Mouse (Mus musculus): ENCODE data around the gene Dppa1. TPM values are rescaled to one million over a fixed set of nuclear protein-coding genes. Genes with fewer than 3 reads are reported as not detected.

The Dppa1 gene
- polyA plus RNA-seq, 1 experiment: not detected

DNA sequence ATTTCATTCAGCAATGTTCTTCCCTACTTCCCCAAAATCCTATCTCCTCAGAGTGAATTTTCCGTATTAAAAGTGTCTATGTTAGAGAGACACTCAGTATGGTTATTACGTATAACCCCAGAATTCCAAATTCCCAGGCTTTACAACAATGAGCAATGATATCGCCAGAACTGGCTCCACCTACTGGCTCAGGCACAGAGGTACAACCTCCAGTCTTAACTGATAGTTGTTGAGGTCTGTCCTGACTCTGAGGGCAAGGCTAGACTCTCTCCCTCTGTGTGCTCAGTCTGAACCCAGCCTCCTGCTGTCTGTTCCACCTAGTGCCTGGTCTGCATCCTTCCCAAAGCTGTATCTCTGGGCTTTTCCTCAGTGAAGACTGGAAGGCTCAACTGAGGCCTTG lies 2.6 kb upstream of the Dppa1 start:
- TF ChIP-seq TAL1 (IDR thresholded peaks at IDR 0.05; ENCODE audit: low read length): no peak
- no peak for TF ChIP-seq GATA1 (IDR thresholded peaks at IDR 0.05; ENCODE audit: low read length)
- Histone ChIP-seq H3K27me3 (ENCODE audit: control insufficient read depth) (no peaks in the 10 kb centered on the region), H3K36me3 (ENCODE audit: control insufficient read depth) (no peaks in the 10 kb centered on the region), H3K4me3 (replicated peaks) (no peak overlapping the region), H3K9me3 (ENCODE audit: control insufficient read depth, low read length) (no peaks in the 10 kb centered on the region), H3K4me1 (ENCODE audit: control insufficient read depth) (no peaks in the 10 kb centered on the region)

DNA sequence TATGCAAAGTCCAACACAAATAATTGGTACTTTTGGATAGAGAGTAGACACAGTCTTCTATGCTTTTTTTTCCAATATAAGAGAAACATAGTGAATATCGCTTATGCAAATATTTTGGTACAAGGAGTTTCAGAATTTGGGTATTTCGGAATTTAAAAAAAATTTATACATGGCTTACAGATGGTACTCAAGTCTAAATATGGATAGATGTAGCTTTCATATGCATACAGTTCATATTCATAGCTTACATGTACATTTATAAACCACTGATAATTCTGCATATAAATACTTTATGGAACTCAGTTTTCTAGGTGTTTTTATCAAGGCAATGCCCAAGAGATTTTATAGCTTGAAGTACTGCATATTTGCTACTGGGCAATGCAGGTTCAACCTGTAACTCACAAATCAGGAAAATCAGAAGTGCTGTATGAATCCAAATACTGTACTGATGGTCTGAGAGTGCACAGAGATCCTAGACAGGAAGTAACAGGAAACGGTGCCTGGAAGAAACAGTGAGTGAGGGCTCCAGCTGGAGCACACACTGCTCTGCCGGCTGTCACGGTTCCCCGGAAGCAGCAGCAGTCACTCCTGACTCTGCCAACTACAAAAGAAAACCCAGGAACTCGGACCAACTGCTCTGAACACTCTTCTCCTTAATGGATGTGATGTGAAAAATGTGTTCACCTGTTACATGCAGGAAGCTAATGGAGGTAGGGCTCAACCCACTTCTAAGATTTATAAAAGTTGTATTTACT lies 8.5 kb downstream of the Dppa1 start:
- Histone ChIP-seq H3K36me3 (ENCODE audit: control insufficient read depth) (no peaks in the 10 kb centered on the region), H3K4me1 (ENCODE audit: control insufficient read depth) (no peaks in the 10 kb centered on the region), H3K9me3 (ENCODE audit: control insufficient read depth, low read length) (no peaks in the 10 kb centered on the region), H3K27me3 (ENCODE audit: control insufficient read depth) (no peaks in the 10 kb centered on the region), H3K4me3 (replicated peaks) (no peak overlapping the region)
- no peak for TF ChIP-seq GATA1 (IDR thresholded peaks at IDR 0.05; ENCODE audit: low read length)
- TF ChIP-seq TAL1 (IDR thresholded peaks at IDR 0.05; ENCODE audit: low read length): no peak

DNA sequence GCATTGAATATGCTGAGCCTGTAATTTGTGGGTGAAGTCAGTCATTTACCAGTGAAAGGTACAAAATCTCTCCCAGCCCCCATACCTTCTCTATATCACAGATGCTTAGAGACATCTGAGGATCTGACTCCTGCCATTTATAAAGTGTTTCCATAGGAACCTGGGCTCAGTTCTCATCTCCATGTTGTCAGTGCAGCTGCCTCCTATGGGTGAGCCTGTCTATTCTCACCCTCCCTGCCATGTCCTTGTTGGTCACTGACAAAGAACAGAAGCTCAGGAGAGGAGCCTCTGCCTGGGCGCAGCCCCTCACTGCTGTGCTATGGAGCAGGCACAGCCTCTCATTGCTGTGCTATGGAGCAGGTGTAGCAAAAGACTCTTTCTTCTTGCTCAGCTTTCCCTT lies 9.1 kb downstream of the Dppa1 start:
- no peaks in the 10 kb centered on the region for H3K9me3 ChIP-seq (ENCODE audit: control insufficient read depth, low read length)
- H3K4me3 ChIP-seq (replicated peaks): no peak overlapping the region
- no peaks in the 10 kb centered on the region for H3K36me3 ChIP-seq (ENCODE audit: control insufficient read depth)
- no peaks in the 10 kb centered on the region for H3K27me3 ChIP-seq (ENCODE audit: control insufficient read depth)
- no peaks in the 10 kb centered on the region for H3K4me1 ChIP-seq (ENCODE audit: control insufficient read depth)
- TF ChIP-seq GATA1 (IDR thresholded peaks at IDR 0.05; ENCODE audit: low read length): no peak
- no peak for TF ChIP-seq TAL1 (IDR thresholded peaks at IDR 0.05; ENCODE audit: low read length)

DNA sequence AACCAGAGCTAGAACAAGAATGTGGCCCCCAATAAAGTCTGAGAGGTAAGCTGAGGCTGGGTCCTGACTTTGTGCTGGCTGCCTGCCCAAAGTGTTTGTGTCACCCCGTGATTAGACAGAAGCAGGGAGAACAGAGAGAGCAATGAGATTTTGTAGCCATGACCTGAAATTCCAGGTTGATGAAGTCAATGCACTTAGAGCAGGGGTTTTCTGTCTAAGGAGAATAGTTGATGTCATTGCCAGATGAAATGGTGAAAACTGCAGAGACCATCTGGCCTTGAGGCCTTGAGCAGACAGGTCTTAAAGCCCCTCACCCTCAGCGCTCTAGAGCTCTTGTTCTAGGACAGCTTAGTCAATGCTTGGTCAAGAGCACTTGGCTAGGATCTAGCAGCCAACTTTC lies 36.6 kb downstream of the Dppa1 start:
- no peaks in the 10 kb centered on the region for H3K4me1 ChIP-seq (ENCODE audit: control insufficient read depth)
- no peaks in the 10 kb centered on the region for H3K27me3 ChIP-seq (ENCODE audit: control insufficient read depth)
- TF ChIP-seq GATA1 (IDR thresholded peaks at IDR 0.05; ENCODE audit: low read length) (no peak), TAL1 (IDR thresholded peaks at IDR 0.05; ENCODE audit: low read length) (no peak)
- H3K4me3 ChIP-seq (replicated peaks): no peak overlapping the region
- H3K36me3 ChIP-seq (ENCODE audit: control insufficient read depth): no peaks in the 10 kb centered on the region
- no peaks in the 10 kb centered on the region for H3K9me3 ChIP-seq (ENCODE audit: control insufficient read depth, low read length)

DNA sequence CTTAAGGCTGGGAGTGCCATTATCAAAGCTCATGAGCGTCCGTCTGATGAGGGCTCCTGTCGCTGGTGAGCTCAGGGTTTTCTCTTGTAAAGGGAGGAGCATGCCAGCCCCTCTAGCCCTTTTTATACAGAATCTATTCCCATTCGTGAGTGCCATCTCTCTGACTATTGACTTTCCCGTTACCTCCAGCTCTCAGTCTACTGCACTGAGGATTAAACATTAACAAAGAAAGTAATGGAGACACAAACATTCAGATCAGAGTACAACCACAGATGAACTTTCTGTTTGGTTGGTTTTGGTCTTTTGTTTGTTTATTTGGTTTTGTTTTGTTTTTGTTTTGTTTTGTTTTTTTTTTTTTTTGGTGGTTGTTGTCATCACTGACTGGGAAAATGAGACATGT lies 46.3 kb downstream of the Dppa1 start:
- Histone ChIP-seq H3K36me3 (ENCODE audit: control insufficient read depth) (no peaks in the 10 kb centered on the region), H3K9me3 (ENCODE audit: control insufficient read depth, low read length) (no peaks in the 10 kb centered on the region), H3K4me1 (ENCODE audit: control insufficient read depth) (no peaks in the 10 kb centered on the region), H3K4me3 (replicated peaks) (no peak overlapping the region), H3K27me3 (ENCODE audit: control insufficient read depth) (no peaks in the 10 kb centered on the region)
- TF ChIP-seq GATA1 (IDR thresholded peaks at IDR 0.05; ENCODE audit: low read length) (no peak), TAL1 (IDR thresholded peaks at IDR 0.05; ENCODE audit: low read length) (no peak)

DNA sequence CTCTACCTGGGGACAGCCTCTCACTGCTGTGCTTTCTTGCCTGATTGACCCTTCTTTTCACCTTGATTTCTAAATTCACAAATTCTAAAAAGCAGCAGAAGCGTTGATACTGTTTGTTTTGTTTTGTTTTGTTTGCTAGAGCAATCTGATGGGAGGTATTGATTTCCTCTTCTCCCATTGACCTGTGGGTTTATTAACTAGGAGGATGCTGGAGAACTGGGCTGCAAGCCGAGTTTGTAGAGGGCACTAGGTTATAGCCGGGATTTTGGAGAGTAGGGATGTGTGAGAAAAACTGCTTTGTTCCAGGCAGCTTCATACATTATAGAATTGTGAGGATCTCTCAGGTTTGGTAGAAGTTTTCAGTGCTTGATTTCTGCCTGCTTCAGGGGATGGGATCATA lies 48.6 kb downstream of the Dppa1 start:
- no peaks in the 10 kb centered on the region for H3K4me1 ChIP-seq (ENCODE audit: control insufficient read depth)
- no peaks in the 10 kb centered on the region for H3K27me3 ChIP-seq (ENCODE audit: control insufficient read depth)
- no peaks in the 10 kb centered on the region for H3K9me3 ChIP-seq (ENCODE audit: control insufficient read depth, low read length)
- no peaks in the 10 kb centered on the region for H3K36me3 ChIP-seq (ENCODE audit: control insufficient read depth)
- H3K4me3 ChIP-seq (replicated peaks): no peak overlapping the region
- TF ChIP-seq GATA1 (IDR thresholded peaks at IDR 0.05; ENCODE audit: low read length) (no peak), TAL1 (IDR thresholded peaks at IDR 0.05; ENCODE audit: low read length) (no peak)

DNA sequence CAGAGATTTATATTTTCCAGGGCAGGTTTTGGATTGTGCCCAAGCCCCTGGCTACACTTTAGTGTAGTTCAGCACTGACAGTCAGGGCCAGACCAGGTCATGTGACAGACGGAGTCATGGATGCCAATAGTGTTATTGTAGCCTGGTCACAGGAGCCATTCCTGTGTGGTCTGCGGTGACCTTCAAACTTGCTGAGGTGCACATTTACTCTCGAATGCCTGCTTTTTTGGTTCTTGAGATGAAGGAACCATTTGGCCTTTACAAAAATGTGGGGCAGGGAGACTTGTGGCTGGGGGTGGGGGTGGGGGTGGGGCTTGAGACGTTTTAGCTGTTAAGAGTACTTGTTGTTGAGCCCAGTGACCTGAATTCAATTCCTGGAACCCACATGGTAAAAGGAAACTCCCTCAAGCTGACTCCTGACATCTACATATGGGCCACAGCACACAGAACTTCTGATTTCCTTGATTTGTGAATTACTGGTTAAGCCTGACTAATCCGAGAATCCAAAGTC lies 50.2 kb downstream of the Dppa1 start:
- no peaks in the 10 kb centered on the region for H3K4me1 ChIP-seq (ENCODE audit: control insufficient read depth)
- H3K4me3 ChIP-seq (replicated peaks): no peak overlapping the region
- no peaks in the 10 kb centered on the region for H3K27me3 ChIP-seq (ENCODE audit: control insufficient read depth)
- H3K36me3 ChIP-seq (ENCODE audit: control insufficient read depth): no peaks in the 10 kb centered on the region
- no peak for TF ChIP-seq GATA1 (IDR thresholded peaks at IDR 0.05; ENCODE audit: low read length)
- no peak for TF ChIP-seq TAL1 (IDR thresholded peaks at IDR 0.05; ENCODE audit: low read length)
- no peaks in the 10 kb centered on the region for H3K9me3 ChIP-seq (ENCODE audit: control insufficient read depth, low read length)

DNA sequence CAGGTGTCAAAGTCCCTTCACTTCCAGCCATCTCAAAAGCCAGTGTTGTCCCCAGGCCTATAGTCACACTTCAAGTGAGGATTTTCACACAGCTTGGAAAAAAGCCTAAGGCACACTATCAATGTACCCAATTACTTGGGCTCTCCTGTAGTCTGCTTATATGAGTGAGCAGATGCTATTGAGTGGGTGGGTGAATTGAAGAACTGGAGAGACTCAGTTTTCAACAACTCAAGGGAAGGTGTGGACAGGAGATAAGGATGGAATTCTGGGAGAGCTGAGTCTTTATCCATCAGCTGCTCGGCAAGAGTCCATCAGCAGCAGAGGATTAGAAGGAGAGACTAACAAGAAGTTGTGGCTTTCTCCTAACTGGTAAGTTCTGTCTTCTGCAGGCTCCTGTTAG lies 57.7 kb downstream of the Dppa1 start, which contains the start of gene BC053393:
Gene BC053393, plus strand, starts transcription at position 210 of the 400 bp plus-strand sequence.
- no peaks in the 10 kb centered on the region for H3K9me3 ChIP-seq (ENCODE audit: control insufficient read depth, low read length)
- H3K4me1 ChIP-seq (ENCODE audit: control insufficient read depth): no peaks in the 10 kb centered on the region
- H3K4me3 ChIP-seq (replicated peaks): no peak within 1 kb of the TSS
- TF ChIP-seq GATA1 (IDR thresholded peaks at IDR 0.05; ENCODE audit: low read length): no peak
- no peak for TF ChIP-seq TAL1 (IDR thresholded peaks at IDR 0.05; ENCODE audit: low read length)
- no peaks in the 10 kb centered on the region for H3K36me3 ChIP-seq (ENCODE audit: control insufficient read depth)
- no peaks in the 10 kb centered on the region for H3K27me3 ChIP-seq (ENCODE audit: control insufficient read depth)

DNA sequence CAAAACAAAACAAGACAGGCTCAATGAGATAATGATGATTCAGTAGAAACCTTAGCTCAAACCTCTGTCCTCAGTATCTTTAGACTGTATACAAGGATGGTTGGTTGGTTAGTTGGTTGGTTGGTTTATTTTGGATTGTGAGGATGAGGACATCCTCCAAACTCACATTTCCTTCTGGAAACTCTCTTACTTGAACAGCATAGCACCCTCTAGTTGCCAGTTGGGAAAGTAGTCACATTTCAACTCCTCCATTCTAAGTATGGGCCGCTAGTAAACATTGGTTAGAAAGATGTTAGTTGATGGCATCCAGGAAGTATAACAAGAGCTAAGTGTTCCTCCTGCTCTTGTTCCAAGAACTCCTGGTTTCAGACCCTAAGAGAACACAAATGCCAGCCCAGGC lies 60.0 kb downstream of the Dppa1 start:
- Histone ChIP-seq H3K4me1 (ENCODE audit: control insufficient read depth) (no peaks in the 10 kb centered on the region), H3K9me3 (ENCODE audit: control insufficient read depth, low read length) (no peaks in the 10 kb centered on the region), H3K27me3 (ENCODE audit: control insufficient read depth) (no peaks in the 10 kb centered on the region), H3K36me3 (ENCODE audit: control insufficient read depth) (no peaks in the 10 kb centered on the region), H3K4me3 (replicated peaks) (no peak overlapping the region)
- TF ChIP-seq TAL1 (IDR thresholded peaks at IDR 0.05; ENCODE audit: low read length) (no peak), GATA1 (IDR thresholded peaks at IDR 0.05; ENCODE audit: low read length) (no peak)

Measured in erythroblast, embryonic 14.5 days (primary cell).